Mouse (Mus musculus): ENCODE results near the gene Lhx4.

Lhx4 gene

GRCm38 (mm10) chr1:155703191-155703680, 48.2 kb downstream of the Lhx4 start:
- no peak for DNase-seq (ENCODE audit: low spot score)

- no peak for DNase-seq (ENCODE audit: low spot score)
These were observed 50.6 kb downstream of the Lhx4 start for GRCm38 (mm10) chr1:155700886-155701285.

GRCm38 (mm10) chr1:155698373-155699159, 52.9 kb downstream of the Lhx4 start:
- DNase-seq (ENCODE audit: low spot score): no peak

GRCm38 (mm10) chr1:155693443-155693842, 58.0 kb downstream of the Lhx4 start:
- no peak for DNase-seq (ENCODE audit: low spot score)

- DNase-seq (ENCODE audit: low spot score): no peak
These were observed 58.5 kb downstream of the Lhx4 start for GRCm38 (mm10) chr1:155693026-155693425.

GRCm38 (mm10) chr1:155692230-155692629, 59.3 kb downstream of the Lhx4 start:
- DNase-seq (ENCODE audit: low spot score): no peak

- no peak for DNase-seq (ENCODE audit: low spot score)
These were observed 61.9 kb downstream of the Lhx4 start for GRCm38 (mm10) chr1:155689558-155689957.

- no peak for DNase-seq (ENCODE audit: low spot score)
These were observed 62.3 kb downstream of the Lhx4 start for GRCm38 (mm10) chr1:155689141-155689540.

GRCm38 (mm10) chr1:155686816-155687215, 64.7 kb downstream of the Lhx4 start:
- no peak for DNase-seq (ENCODE audit: low spot score)

- no peak for DNase-seq (ENCODE audit: low spot score)
These were observed 70.2 kb downstream of the Lhx4 start for GRCm38 (mm10) chr1:155681116-155681799.

GRCm38 (mm10) chr1:155675570-155675969, 75.9 kb downstream of the Lhx4 start:
- no peak for DNase-seq (ENCODE audit: low spot score)

- no peak for DNase-seq (ENCODE audit: low spot score)
These were observed 87.5 kb downstream of the Lhx4 start for GRCm38 (mm10) chr1:155663994-155664393.

GRCm38 (mm10) chr1:155656321-155656720, 95.2 kb downstream of the Lhx4 start:
- no peak for DNase-seq (ENCODE audit: low spot score)

GRCm38 (mm10) chr1:155654961-155655360, 96.5 kb downstream of the Lhx4 start:
- no peak for DNase-seq (ENCODE audit: low spot score)

- DNase-seq (ENCODE audit: low spot score): no peak
These were observed 101.2 kb downstream of the Lhx4 start for GRCm38 (mm10) chr1:155650121-155650846.

Measured in testis, postnatal 10 days (tissue).